Mouse (Mus musculus) kidney, postnatal 0 days (tissue): ENCODE measurements around the gene Pcnt. TPM values are rescaled to one million over a fixed set of nuclear protein-coding genes. Genes with fewer than 3 reads are reported as not detected.

ENCODE experiments used
- ATAC-seq: fragments of 200-750 bp; cut with Nextera tagmentation; replicated peaks from 2 replicates; pipeline ENCODE4 v1.8.0; 2017; ENCODE audit warnings: low read depth, moderate number of reproducible peaks, moderate TSS enrichment, moderate library complexity; ENCODE audit not compliant: low FRiP score
- DNase-seq: peaks from one replicate; pipeline ENCODE4 v3.0.0-alpha.2; 2016; ENCODE audit warnings: low spot score
- H3K27ac ChIP-seq: fragments of 300-500 bp; sonication (generic); 2 replicates; pipeline ENCODE4 v1.5.1; 2014; ENCODE audit warnings: mild to moderate bottlenecking
- H3K27me3 ChIP-seq: fragments of 300-500 bp; sonication (generic); 2 replicates; pipeline ENCODE4 v1.6.1; 2014; ENCODE audit warnings: low read length, mixed read lengths; ENCODE audit not compliant: insufficient read depth
- H3K36me3 ChIP-seq: fragments of 300-500 bp; sonication (generic); 2 replicates; pipeline ENCODE4 v1.6.1; 2014; ENCODE audit warnings: low read length, mixed read lengths; ENCODE audit not compliant: insufficient read depth
- H3K4me1 ChIP-seq: fragments of 300-500 bp; sonication (generic); replicated peaks from 2 replicates; pipeline ENCODE4 v1.6.1; 2014; ENCODE audit warnings: antibody characterized with exemption, low read length, mixed read lengths; ENCODE audit not compliant: insufficient read depth
- H3K4me2 ChIP-seq: fragments of 300-500 bp; sonication (generic); 2 replicates; pipeline ENCODE4 v1.6.1; 2014; ENCODE audit warnings: mild to moderate bottlenecking, low read length, moderate library complexity, mixed read lengths
- H3K4me3 ChIP-seq: fragments of 300-500 bp; sonication (generic); replicated peaks from 2 replicates; pipeline ENCODE4 v1.5.1; 2014; ENCODE audit warnings: low read depth, low read length
- H3K9ac ChIP-seq: fragments of 300-500 bp; sonication (generic); 2 replicates; pipeline ENCODE4 v1.6.1; 2014; ENCODE audit warnings: low read depth, low read length
- H3K9me3 ChIP-seq: fragments of 300-500 bp; sonication (generic); replicated peaks from 2 replicates; pipeline ENCODE4 v1.6.1; 2016; ENCODE audit warnings: low read length, inconsistent platforms, mixed read lengths
- CTCF ChIP-seq: IDR thresholded peaks from 2 replicates; pipeline ENCODE4 v1.5.1; 2016; ENCODE audit warnings: antibody characterized with exemption, low read depth, mild to moderate bottlenecking, moderate library complexity
- WGBS: fragments of 180-500 bp; shearing (Covaris S2); extraction: QIAGEN DNeasy Blood & Tissue Kit; methylation state at CpG from one replicate; pipeline ENCODE4 v1.1.7; 2014; 5-methylcytosine and 5-hydroxymethylcytosine counted together
- polyA plus RNA-seq: library from polyadenylated mRNA; unstranded; fragments of >200 nt; fragmentation: Nextera tagmentation; extraction: Ambion mirVana; gene quantifications from 2 replicates; pipeline ENCODE4 v1.2.1, GENCODE M21; 2015

Gene Pcnt
- polyA plus RNA-seq, 1 experiment from 2014 or later: 8.2 TPM

DNA sequence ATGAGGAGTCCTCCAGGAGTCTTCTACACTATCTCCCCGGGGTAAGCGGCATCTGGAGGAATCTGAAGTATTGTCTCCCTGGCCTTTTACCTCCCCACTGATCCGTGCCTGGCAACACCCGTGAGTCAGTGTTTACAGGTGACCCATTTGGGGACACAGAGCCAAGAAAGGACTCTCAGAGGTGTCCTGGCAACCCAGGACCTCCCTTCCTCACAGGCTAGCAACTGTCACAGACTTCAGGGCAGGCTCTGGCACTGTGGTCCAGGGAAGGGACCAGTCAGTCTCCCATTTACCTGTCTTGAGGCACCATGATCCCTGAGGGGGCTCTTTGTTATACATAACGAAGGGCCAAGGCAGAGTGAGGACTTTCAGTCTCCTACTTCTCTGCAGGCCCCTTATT, 6.3 kb upstream of the Pcnt start, which contains the start of gene 2610028H24Rik:
Gene 2610028H24Rik, plus strand, starts transcription at position 231 of the 400 bp plus-strand sequence.
- TF ChIP-seq CTCF: no peak
- no peaks in the 10 kb centered on the region for H3K27me3 ChIP-seq
- no peak within 1 kb of the TSS for H3K4me2 ChIP-seq
- H3K36me3 ChIP-seq: no peaks in the 10 kb centered on the region
- ATAC-seq (no peak), DNase-seq (no peak)
- H3K4me3 ChIP-seq: no peak within 1 kb of the TSS
- 60% methylated on average over 5 of the region's 5 CpGs for WGBS
- no peaks in the 10 kb centered on the region for H3K9me3 ChIP-seq
- no peak within 1 kb of the TSS for H3K9ac ChIP-seq
- H3K4me1 ChIP-seq: 0 out of 2 replicates have a peak, but pooled peaks cover 7% of the 10 kb centered on the region
- no peak within 1 kb of the TSS for H3K27ac ChIP-seq

DNA sequence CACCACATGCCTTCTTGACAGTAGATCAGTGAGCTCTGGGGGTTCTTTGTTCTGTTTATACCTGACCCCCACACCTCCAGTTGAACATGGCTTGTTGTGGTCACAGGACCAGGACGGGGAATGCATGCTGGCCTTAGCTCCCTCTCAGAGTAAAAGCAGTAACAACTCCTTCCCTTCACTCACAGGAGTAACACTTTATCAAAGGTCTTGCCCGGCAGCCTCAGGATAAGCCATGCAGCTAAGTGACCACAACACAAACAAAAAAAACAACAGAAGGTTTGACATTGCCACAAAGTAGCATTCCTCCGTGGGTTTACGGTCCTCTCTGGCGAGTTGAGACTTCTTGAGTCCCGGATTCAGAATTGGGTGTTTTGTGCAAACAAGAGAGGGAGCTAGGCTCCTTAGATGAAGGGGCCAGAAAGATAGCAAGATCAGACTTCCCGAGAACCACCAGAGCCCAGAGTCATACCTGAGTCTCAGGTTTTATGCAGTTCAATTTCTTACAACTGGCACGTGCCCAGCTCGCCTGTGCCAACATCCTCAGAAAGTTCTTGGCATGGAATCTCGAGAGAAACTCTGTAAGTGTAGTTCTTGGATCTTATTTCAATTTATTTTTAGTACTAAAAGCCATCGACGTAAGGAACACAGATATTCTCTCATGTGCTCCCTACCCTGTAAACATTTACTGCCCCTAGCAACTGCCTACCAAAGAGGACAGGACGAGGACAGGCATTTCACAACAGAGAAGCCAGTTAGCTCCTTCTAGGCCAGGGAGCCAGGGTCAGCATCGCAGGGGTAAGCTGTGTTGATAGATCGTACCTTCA, 5.0 kb upstream of the Pcnt start:
- H3K27me3 ChIP-seq: no peaks in the 10 kb centered on the region
- no peaks in the 10 kb centered on the region for H3K36me3 ChIP-seq
- TF ChIP-seq CTCF: no peak
- no peak for DNase-seq
- H3K27ac ChIP-seq: no peak overlapping the region
- H3K4me2 ChIP-seq: no peak overlapping the region
- WGBS: 80% methylated on average over 15 of the region's 15 CpGs
- H3K4me3 ChIP-seq: no peak overlapping the region
- ATAC-seq: no peak
- no peaks in the 10 kb centered on the region for H3K9me3 ChIP-seq
- 0 out of 2 replicates have a peak, but pooled peaks cover 7% of the 10 kb centered on the region for H3K4me1 ChIP-seq
- no peak overlapping the region for H3K9ac ChIP-seq

DNA sequence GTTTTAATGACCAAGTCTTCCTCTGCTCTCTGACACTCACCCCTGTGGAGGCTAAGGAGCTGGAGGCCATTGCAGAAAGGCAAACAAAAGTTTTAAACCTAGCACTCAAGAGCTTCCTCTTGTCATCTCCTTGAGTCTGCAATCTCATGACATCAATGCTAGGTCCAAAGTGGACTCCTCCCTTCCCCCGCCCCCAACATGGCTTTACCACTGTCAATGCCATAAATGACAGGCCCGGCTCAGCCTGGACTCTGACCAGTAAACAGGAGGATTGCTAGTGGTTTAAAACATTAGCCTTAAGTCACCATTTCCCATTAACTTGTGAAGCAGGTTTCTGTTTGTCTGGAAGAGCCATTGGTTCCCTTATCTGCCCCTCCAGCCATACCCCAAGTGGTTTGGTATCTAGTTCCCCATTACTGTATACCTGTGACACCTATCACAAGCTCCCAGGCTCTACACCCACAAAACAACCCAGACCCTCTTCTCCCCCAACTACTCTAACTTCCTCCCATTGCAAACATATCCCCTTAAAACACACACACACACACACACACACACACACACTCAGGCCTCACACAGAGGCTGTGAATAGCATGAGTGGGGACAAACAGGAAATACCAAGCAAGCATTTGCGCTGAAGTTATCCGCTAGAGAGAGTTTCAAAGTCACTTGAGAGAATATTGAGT, 3.6 kb upstream of the Pcnt start:
- peak; percentile 61 for DNase-seq
- TF ChIP-seq CTCF: no peak

DNA sequence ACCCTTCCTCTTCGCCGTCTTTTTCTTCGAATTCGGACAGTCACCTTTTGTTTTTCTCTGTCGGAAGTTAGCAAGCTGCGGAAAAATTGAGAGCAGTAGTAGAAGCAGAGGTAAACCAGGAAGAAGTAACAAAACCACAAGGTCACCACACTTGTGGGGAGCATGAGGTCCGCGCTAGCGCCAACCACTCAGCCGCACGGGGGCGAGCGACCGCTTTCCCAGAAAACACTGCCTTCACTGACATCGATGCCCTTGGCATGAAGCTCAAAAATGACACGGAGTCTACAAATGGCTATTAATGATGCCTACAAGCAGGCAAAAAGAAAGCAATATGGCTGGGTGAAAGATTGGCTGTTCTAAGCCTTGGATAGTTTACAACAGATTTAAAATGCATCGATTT, 2.3 kb downstream of the Pcnt start, which contains the start of gene AC141477.1:
Gene AC141477.1, minus strand, starts transcription at position 164 of the 400 bp plus-strand sequence.
- Histone ChIP-seq H3K27ac (no peak within 1 kb of the TSS), H3K4me3 (no peak within 1 kb of the TSS), H3K9ac (no peak within 1 kb of the TSS), H3K4me2 (peak within 1 kb of the TSS; percentile 77; the same call in 1 of the 2 replicates), H3K36me3 (peaks cover 15% of the 10 kb centered on the region), H3K9me3 (no peaks in the 10 kb centered on the region), H3K27me3 (no peaks in the 10 kb centered on the region), H3K4me1 (peaks cover 4% of the 10 kb centered on the region; the same call in 1 of the 2 replicates)
- DNase-seq: no peak
- WGBS: 95% methylated on average over 17 of the region's 17 CpGs
- TF ChIP-seq CTCF: no peak
- no peak for ATAC-seq

More for the DNA sequence above, 3.6 kb upstream of the Pcnt start:
- Histone ChIP-seq H3K36me3 (no peaks in the 10 kb centered on the region), H3K4me1 (peaks cover 12% of the 10 kb centered on the region; the same call in 1 of the 2 replicates), H3K27me3 (no peaks in the 10 kb centered on the region), H3K4me2 (no peak overlapping the region), H3K27ac (no peak overlapping the region), H3K4me3 (no peak overlapping the region), H3K9me3 (no peaks in the 10 kb centered on the region), H3K9ac (no peak overlapping the region)
- ATAC-seq: no peak
- WGBS: 64% methylated on average over 4 of the region's 4 CpGs

DNA sequence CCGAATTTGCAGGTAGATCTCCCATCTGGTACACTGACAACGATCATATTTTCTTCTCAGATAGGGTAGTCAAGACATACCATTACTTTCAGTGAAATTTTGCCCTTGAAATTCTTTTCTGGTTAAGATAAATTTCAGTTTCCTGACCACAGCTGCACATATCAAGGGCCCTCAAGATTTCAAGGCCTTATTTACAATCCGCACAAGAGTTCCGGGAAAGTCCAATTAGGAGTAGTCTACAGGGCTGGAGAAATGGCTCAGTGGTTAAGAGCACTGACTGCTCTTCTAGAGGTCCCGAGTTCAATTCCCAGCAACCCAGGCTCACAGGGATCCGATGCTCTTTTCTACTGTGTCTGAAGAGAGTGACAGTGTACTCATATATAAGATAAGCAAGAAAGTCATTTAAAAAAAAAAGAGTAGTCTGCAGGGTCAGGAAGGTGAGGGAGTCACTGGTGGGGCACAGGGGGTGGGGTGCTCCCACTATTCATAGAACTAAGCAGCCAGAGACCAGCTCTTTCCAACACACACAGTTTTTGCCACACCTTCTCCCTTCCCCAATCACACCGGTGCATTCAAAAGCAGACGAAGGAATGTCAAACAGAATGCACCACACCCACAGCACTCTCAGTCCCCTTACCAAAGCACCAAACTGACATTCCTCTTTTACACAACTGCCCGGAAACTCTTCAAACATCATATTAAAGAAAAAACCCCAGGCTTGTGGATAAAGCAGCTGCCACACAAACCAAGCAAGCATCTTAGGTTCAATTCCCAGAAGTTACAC, 3.3 kb downstream of the Pcnt start:
- 92% methylated on average over 9 of the region's 9 CpGs for WGBS
- no peak for TF ChIP-seq CTCF
- peaks cover 24% of the 10 kb centered on the region for H3K36me3 ChIP-seq

DNA sequence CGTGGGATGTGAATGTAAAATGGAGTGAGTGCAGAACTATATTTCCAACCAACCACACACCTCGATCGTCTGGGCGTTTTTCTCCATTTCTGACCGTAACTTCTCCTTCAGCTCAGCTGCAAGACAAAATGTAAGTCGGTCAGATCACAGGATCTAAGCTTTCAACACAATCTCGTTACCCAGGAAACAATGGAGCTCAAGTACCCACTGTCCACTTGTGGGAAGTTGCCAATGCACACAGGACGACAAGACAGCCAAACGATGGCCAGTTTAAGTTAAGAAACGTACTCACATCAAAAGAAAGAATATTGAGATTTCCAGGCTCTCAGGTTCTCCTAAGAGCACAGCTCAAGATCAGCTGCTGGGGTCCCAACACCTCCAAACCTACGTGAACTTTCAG, 8.7 kb downstream of the Pcnt start:
- H3K4me2 ChIP-seq: no peak overlapping the region
- TF ChIP-seq CTCF: no peak
- 94% methylated on average over 11 of the region's 11 CpGs for WGBS
- H3K36me3 ChIP-seq: peaks cover 68% of the 10 kb centered on the region
- no peaks in the 10 kb centered on the region for H3K27me3 ChIP-seq
- H3K9ac ChIP-seq: no peak overlapping the region
- no peaks in the 10 kb centered on the region for H3K4me1 ChIP-seq
- H3K4me3 ChIP-seq: no peak overlapping the region
- no peak for ATAC-seq
- no peaks in the 10 kb centered on the region for H3K9me3 ChIP-seq
- no peak overlapping the region for H3K27ac ChIP-seq
- no peak for DNase-seq

More for the DNA sequence above, 3.3 kb downstream of the Pcnt start:
- Histone ChIP-seq H3K4me2 (no peak overlapping the region), H3K4me1 (peaks cover 4% of the 10 kb centered on the region; the same call in 1 of the 2 replicates), H3K4me3 (no peak overlapping the region), H3K27ac (no peak overlapping the region), H3K9me3 (no peaks in the 10 kb centered on the region), H3K27me3 (no peaks in the 10 kb centered on the region), H3K9ac (no peak overlapping the region)
- ATAC-seq: no peak
- no peak for DNase-seq
